Mouse (Mus musculus) embryonic fibroblast, embryonic 13.5 days (primary cell): ENCODE data around the gene Tshz2. TPM values are rescaled to one million over a fixed set of nuclear protein-coding genes. Genes with fewer than 3 reads are reported as not detected.

Experiments
- H3K27ac ChIP-seq: 2 replicates; pipeline ENCODE4 v1.5.1; 2012; ENCODE audit warnings: low read length, control low read depth, inconsistent platforms; ENCODE audit not compliant: insufficient read depth
- H3K4me1 ChIP-seq: 2 replicates; pipeline ENCODE4 v1.6.1; 2011; ENCODE audit warnings: low read length; ENCODE audit not compliant: control insufficient read depth, insufficient read depth
- H3K4me3 ChIP-seq: 2 replicates; pipeline ENCODE4 v1.5.1; 2011; ENCODE audit warnings: mild to moderate bottlenecking, control low read depth, low read length; ENCODE audit not compliant: insufficient read depth
- CTCF ChIP-seq: IDR thresholded peaks from 2 replicates; pipeline ENCODE4 v1.5.1; 2011; ENCODE audit warnings: mild to moderate bottlenecking, control low read depth, low read length, moderate library complexity, borderline replicate concordance; ENCODE audit not compliant: insufficient read depth
- POLR2A ChIP-seq: IDR thresholded peaks from 2 replicates; pipeline ENCODE4 v1.6.1; 2011; ENCODE audit warnings: low read depth, mild to moderate bottlenecking, control low read depth, low read length, moderate library complexity
- polyA plus RNA-seq: library from polyadenylated mRNA; stranded (reverse); fragments of >200 nt; gene quantifications from 2 replicates; pipeline ENCODE4 v1.2.4, GENCODE M21; 2011; ENCODE audit warnings: low read depth; ENCODE audit not compliant: missing spikeins, insufficient read length

The Tshz2 gene
- polyA plus RNA-seq, 1 experiment = 10.7 TPM

- Histone ChIP-seq H3K27ac (no peak overlapping the region), H3K4me1 (no peaks in the 10 kb centered on the region), H3K4me3 (no peak overlapping the region)
- no peak for TF ChIP-seq POLR2A
- no peak for TF ChIP-seq CTCF
Measured at GRCm38 (mm10) chr2:169989186-169989585, 356.4 kb downstream of the Tshz2 start.

GRCm38 (mm10) chr2:169990991-169991390 is 358.2 kb downstream of the Tshz2 start:
- TF ChIP-seq POLR2A = no peak
- TF ChIP-seq CTCF = no peak
- no peak overlapping the region for H3K27ac ChIP-seq
- H3K4me1 ChIP-seq = no peaks in the 10 kb centered on the region
- H3K4me3 ChIP-seq = no peak overlapping the region

GRCm38 (mm10) chr2:169995987-169996386 is 363.2 kb downstream of the Tshz2 start:
- TF ChIP-seq CTCF (no peak), POLR2A (no peak)

GRCm38 (mm10) chr2:169996501-169997237 is 363.9 kb downstream of the Tshz2 start:
- TF ChIP-seq CTCF (no peak), POLR2A (no peak)
- H3K4me1 ChIP-seq = 0 out of 2 replicates have a peak, but pooled peaks cover 9% of the 10 kb centered on the region
- H3K4me3 ChIP-seq = no peak overlapping the region
- H3K27ac ChIP-seq = no peak overlapping the region

More at GRCm38 (mm10) chr2:169995987-169996386, 363.2 kb downstream of the Tshz2 start:
- Histone ChIP-seq H3K4me1 (0 out of 2 replicates have a peak, but pooled peaks cover 9% of the 10 kb centered on the region), H3K27ac (no peak overlapping the region), H3K4me3 (no peak overlapping the region)

GRCm38 (mm10) chr2:169997276-169998049 is 364.6 kb downstream of the Tshz2 start:
- no peak overlapping the region for H3K27ac ChIP-seq
- no peak for TF ChIP-seq POLR2A
- TF ChIP-seq CTCF = no peak
- H3K4me3 ChIP-seq = no peak overlapping the region
- H3K4me1 ChIP-seq = 0 out of 2 replicates have a peak, but pooled peaks cover 9% of the 10 kb centered on the region

GRCm38 (mm10) chr2:169998878-169999337 is 366.1 kb downstream of the Tshz2 start:
- Histone ChIP-seq H3K4me3 (no peak overlapping the region), H3K27ac (peak overlapping the region; percentile 38), H3K4me1 (0 out of 2 replicates have a peak, but pooled peaks cover 9% of the 10 kb centered on the region)
- TF ChIP-seq CTCF (no peak), POLR2A (no peak)

- 0 out of 2 replicates have a peak, but pooled peaks cover 5% of the 10 kb centered on the region for H3K4me1 ChIP-seq
Measured at GRCm38 (mm10) chr2:170002594-170003504, 370.0 kb downstream of the Tshz2 start.

GRCm38 (mm10) chr2:170003666-170004065 is 370.9 kb downstream of the Tshz2 start:
- Histone ChIP-seq H3K4me1 (0 out of 2 replicates have a peak, but pooled peaks cover 5% of the 10 kb centered on the region), H3K27ac (no peak overlapping the region), H3K4me3 (no peak overlapping the region)
- no peak for TF ChIP-seq POLR2A
- no peak for TF ChIP-seq CTCF

More at GRCm38 (mm10) chr2:170002594-170003504, 370.0 kb downstream of the Tshz2 start:
- no peak overlapping the region for H3K4me3 ChIP-seq
- TF ChIP-seq POLR2A (no peak), CTCF (no peak)
- H3K27ac ChIP-seq = no peak overlapping the region

- Histone ChIP-seq H3K27ac (no peak overlapping the region), H3K4me1 (no peaks in the 10 kb centered on the region), H3K4me3 (no peak overlapping the region)
- TF ChIP-seq POLR2A (no peak), CTCF (no peak)
Measured at GRCm38 (mm10) chr2:170006829-170007228, 374.0 kb downstream of the Tshz2 start.
